Mouse (Mus musculus): ENCODE data around the gene Col28a1. TPM values are rescaled to one million over a fixed set of nuclear protein-coding genes. Genes with fewer than 3 reads are reported as not detected.

Gene Col28a1
- total and polyA plus RNA-seq, 3 experiments: 0.27 to 0.70 (median 0.32) TPM

DNA sequence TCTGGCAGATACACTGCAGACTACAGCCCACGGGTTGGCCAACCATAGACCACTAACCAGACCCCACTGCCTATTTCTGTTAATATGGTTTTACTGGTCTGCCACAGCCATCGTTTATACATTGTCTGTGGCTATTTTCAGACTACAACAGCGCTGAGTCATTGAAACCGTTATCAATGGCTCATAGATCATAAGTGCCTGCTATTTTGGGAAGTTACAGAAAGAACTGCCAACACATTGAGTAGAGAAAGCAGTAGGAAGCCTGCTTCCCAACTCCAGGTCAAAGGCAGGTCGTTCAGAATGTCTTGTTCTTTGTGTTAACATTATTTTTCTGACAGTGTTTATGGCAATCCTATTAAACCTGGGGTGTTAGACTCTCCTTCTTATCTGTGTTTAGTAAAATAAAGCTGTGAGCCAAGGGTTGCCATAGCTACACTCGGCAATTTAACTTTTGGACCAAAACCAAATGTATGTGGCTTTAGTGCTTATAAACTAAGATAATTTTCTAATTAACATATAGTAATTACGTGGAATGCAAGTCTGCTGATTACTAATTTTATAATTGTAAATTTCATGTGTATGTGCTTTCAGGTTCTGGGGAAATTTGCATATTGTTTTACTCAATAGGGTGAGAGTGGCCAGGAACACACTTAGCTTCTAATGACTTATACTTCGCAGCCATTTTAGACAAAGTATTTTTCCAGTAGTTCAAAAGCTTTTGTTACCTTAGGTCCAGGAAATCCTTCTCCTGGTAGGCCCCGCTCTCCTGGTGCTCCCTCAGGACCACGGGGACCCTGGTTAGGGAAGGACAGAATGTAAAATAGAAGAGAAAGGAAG is 86.3 kb downstream of the Col28a1 start:
- peak overlapping the region; percentile 89 for H3K27ac ChIP-seq
- 25% methylated on average over 10 of the region's 10 CpGs for WGBS
- DNase-seq: peak in 1 of 2 experiments; percentile 21
- H3K9ac ChIP-seq (ENCODE audit: low read depth, low read length): no peak overlapping the region
- no peak for TF ChIP-seq CTCF (IDR thresholded peaks at IDR 0.05)
- TF ChIP-seq EP300 (IDR thresholded peaks at IDR 0.05; ENCODE audit: insufficient read depth, low read depth, low read length): no peak
- TF ChIP-seq POLR2A (IDR thresholded peaks at IDR 0.05; ENCODE audit: insufficient read depth, low read depth, low read length): no peak
- intact Hi-C loops (cut with DNase I): no loop called here
- H3K4me1 ChIP-seq (ENCODE audit: control insufficient read depth, insufficient read depth, low read length): peaks cover 4% of the 10 kb centered on the region
- H3K36me3 ChIP-seq (ENCODE audit: control insufficient read depth, insufficient read depth, low read length): peaks cover 9% of the 10 kb centered on the region
- H3K4me3 ChIP-seq: no peak overlapping the region
- no peaks in the 10 kb centered on the region for H3K27me3 ChIP-seq (ENCODE audit: control insufficient read depth, insufficient read depth, low read length)
- H3K79me2 ChIP-seq (replicated peaks; ENCODE audit: control insufficient read depth, insufficient read depth, low read length): no peaks in the 10 kb centered on the region

DNA sequence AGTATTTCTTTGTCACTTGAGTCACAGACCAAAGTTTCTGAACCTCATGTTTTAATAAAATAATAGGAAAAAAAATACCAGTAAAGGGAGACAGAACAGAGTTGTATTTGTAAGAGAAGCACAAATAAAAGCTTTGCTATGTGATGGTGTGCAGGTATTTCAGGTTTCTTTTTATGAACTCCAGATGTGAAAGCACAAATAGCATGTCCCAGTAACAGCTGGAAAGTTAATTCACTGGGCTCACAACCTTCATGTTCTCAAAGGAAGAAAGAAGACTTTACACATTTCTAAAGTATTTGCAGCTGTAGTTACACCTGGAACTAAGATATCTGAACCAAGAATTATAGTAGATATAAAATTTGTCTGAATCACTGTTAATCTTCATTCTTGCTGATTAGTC is 91.2 kb downstream of the Col28a1 start:
- intact Hi-C loops (cut with DNase I): no loop called here
- H3K4me1 ChIP-seq (ENCODE audit: control insufficient read depth, insufficient read depth, low read length): peaks cover 2% of the 10 kb centered on the region
- no peak overlapping the region for H3K27ac ChIP-seq
- TF ChIP-seq EP300 (IDR thresholded peaks at IDR 0.05; ENCODE audit: insufficient read depth, low read depth, low read length) (no peak), CTCF (IDR thresholded peaks at IDR 0.05) (no peak), POLR2A (IDR thresholded peaks at IDR 0.05; ENCODE audit: insufficient read depth, low read depth, low read length) (no peak)
- no peak overlapping the region for H3K9ac ChIP-seq (ENCODE audit: low read depth, low read length)
- H3K4me3 ChIP-seq: no peak overlapping the region
- H3K27me3 ChIP-seq (ENCODE audit: control insufficient read depth, insufficient read depth, low read length): no peaks in the 10 kb centered on the region
- DNase-seq: no peak
- H3K79me2 ChIP-seq (replicated peaks; ENCODE audit: control insufficient read depth, insufficient read depth, low read length): no peaks in the 10 kb centered on the region
- H3K36me3 ChIP-seq (ENCODE audit: control insufficient read depth, insufficient read depth, low read length): peaks cover 5% of the 10 kb centered on the region; the same call in 1 of the 2 replicates

DNA sequence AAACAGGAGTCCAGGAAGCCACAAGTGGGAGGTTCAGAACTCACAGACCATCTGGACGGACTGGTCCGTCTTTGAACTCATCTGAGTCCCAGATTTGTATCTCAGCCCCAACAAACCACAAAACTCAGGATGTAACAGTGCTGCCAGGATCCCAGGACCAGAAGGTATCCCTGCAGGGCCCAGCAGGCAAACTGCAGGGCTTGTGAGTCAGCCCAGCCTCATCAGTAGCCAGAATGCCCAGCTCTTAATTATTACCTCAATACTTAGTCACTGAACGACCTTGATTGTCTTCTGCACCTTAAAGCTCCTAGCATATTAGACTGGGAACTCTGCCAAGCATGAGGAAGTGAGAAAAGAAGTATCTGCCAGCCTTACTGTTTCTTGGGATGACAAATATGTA is 96.6 kb downstream of the Col28a1 start:
- TF ChIP-seq POLR2A (IDR thresholded peaks at IDR 0.05; ENCODE audit: insufficient read depth, low read depth, low read length): no peak
- TF ChIP-seq EP300 (IDR thresholded peaks at IDR 0.05; ENCODE audit: insufficient read depth, low read depth, low read length): no peak
- DNase-seq: no peak
- Histone ChIP-seq H3K27ac (no peak overlapping the region), H3K36me3 (ENCODE audit: control insufficient read depth, insufficient read depth, low read length) (peaks cover 3% of the 10 kb centered on the region), H3K4me3 (no peak overlapping the region), H3K27me3 (ENCODE audit: control insufficient read depth, insufficient read depth, low read length) (no peaks in the 10 kb centered on the region), H3K4me1 (ENCODE audit: control insufficient read depth, insufficient read depth, low read length) (peaks cover 2% of the 10 kb centered on the region), H3K9ac (ENCODE audit: low read depth, low read length) (no peak overlapping the region), H3K79me2 (replicated peaks; ENCODE audit: control insufficient read depth, insufficient read depth, low read length) (no peaks in the 10 kb centered on the region)
- intact Hi-C loops (cut with DNase I): loop anchor here (2.0 to 10.0 kb wide), 2 partner anchors 127 to 259 kb away; no protein-coding TSS in a partner anchor
- WGBS: 32% methylated on average over 3 of the region's 3 CpGs

DNA sequence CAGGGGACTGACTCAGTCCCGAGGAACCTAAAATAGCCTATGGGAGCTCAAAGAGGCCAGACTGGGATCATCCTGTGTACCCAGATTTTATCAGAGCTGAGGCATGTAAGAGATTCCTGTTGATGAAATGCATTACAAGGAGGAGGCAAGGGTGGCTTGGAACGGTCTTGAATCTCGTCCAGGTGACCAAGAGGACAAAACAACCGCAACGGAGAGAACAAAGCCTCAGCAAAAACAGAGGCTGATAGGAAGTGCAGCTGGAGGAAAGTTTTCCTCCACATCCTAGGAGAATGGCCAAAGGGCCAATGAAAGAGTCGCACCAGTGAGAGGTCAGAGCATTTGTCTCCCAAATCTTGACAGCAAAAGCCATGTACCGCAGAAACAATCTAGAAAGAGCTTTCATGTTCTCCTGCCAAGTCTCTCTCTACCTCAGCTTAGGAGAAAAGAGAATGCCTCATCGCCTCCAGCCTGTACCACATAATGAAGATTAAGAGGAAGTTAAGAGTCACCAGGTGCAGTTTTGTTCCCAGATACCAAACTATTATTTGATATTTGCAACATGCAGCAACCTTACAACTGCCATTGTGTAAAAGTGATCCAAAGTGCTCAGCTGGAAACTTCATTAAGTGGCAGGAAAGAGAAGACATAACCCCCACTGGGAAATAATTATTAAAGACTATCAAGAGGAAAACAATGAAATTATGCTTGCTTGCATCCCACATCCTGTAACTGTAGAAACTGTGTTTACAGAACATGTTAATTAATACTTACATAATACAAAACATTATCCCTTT is 98.1 kb downstream of the Col28a1 start:
- peak; percentile 64; the same call in 1 of the 2 replicates for TF ChIP-seq EP300 (IDR thresholded peaks at IDR 0.05; ENCODE audit: insufficient read depth, low read depth, low read length)
- no peak for TF ChIP-seq CTCF (IDR thresholded peaks at IDR 0.05)
- no peak for TF ChIP-seq POLR2A (IDR thresholded peaks at IDR 0.05; ENCODE audit: insufficient read depth, low read depth, low read length)
- no peaks in the 10 kb centered on the region for H3K27me3 ChIP-seq (ENCODE audit: control insufficient read depth, insufficient read depth, low read length)
- H3K27ac ChIP-seq: peak overlapping the region; percentile 56
- peak in 1 of 2 experiments; percentile 43 for DNase-seq
- no peak overlapping the region for H3K4me3 ChIP-seq
- no peak overlapping the region for H3K9ac ChIP-seq (ENCODE audit: low read depth, low read length)
- peaks cover 3% of the 10 kb centered on the region for H3K36me3 ChIP-seq (ENCODE audit: control insufficient read depth, insufficient read depth, low read length)
- no peaks in the 10 kb centered on the region for H3K79me2 ChIP-seq (replicated peaks; ENCODE audit: control insufficient read depth, insufficient read depth, low read length)
- intact Hi-C loops (cut with DNase I): loop anchor here (1.0 to 10.0 kb wide), 3 partner anchors 84 to 260 kb away; no protein-coding TSS in a partner anchor
- 29% methylated on average over 8 of the region's 8 CpGs for WGBS
- peaks cover 2% of the 10 kb centered on the region for H3K4me1 ChIP-seq (ENCODE audit: control insufficient read depth, insufficient read depth, low read length)

DNA sequence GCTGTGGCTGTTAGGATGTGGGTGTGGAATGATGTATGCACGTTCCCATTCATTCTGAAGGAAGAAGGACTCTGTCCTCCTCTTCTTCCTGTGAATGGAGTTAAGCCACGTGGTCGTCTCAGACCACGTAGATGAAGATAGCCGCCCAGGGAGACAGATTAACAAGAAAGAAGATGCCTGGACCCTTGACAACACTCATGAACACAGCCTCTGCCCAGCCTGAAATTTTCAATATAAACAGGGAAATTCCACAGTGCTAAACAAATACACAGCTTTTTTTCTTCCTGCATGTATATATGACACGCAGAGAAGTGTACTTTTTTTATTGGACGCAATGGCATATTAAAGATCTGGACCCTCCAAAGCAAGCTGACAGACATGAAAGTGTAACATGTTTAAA is 98.9 kb downstream of the Col28a1 start:
- DNase-seq: no peak
- H3K9ac ChIP-seq (ENCODE audit: low read depth, low read length): no peak overlapping the region
- no peak overlapping the region for H3K4me3 ChIP-seq
- no peaks in the 10 kb centered on the region for H3K79me2 ChIP-seq (replicated peaks; ENCODE audit: control insufficient read depth, insufficient read depth, low read length)
- TF ChIP-seq POLR2A (IDR thresholded peaks at IDR 0.05; ENCODE audit: insufficient read depth, low read depth, low read length) (no peak), CTCF (IDR thresholded peaks at IDR 0.05) (no peak), EP300 (IDR thresholded peaks at IDR 0.05; ENCODE audit: insufficient read depth, low read depth, low read length) (no peak)
- peaks cover 2% of the 10 kb centered on the region for H3K4me1 ChIP-seq (ENCODE audit: control insufficient read depth, insufficient read depth, low read length)
- no peak overlapping the region; the same call in 1 of the 2 replicates for H3K27ac ChIP-seq
- H3K36me3 ChIP-seq (ENCODE audit: control insufficient read depth, insufficient read depth, low read length): peaks cover 3% of the 10 kb centered on the region
- 47% methylated on average over 7 of the region's 7 CpGs for WGBS
- no peaks in the 10 kb centered on the region for H3K27me3 ChIP-seq (ENCODE audit: control insufficient read depth, insufficient read depth, low read length)
- intact Hi-C loops (cut with DNase I): loop anchor here (10.0 kb wide), 1 partner anchor 261 kb away; no protein-coding TSS in a partner anchor

Data from heart, adult 2 months (tissue).